Mouse (Mus musculus): ENCODE measurements around the gene Sprr2b. TPM values are rescaled to one million over a fixed set of nuclear protein-coding genes. Genes with fewer than 3 reads are reported as not detected.
"Not testable (repeated sequence)": the region's sequence is repeated elsewhere in the genome, so short reads cannot be mapped to it uniquely, and the experiment has no call there.

Gene Sprr2b
- total RNA-seq (2021) = not detected
- long read RNA-seq, experiment 1 = 0 reads
- long read RNA-seq, experiment 2 = 0 reads

- DNase-seq (ENCODE audit: low spot score in 2 of 2) = no peak
These were observed at the start of gene Sprr2b for GRCm38 (mm10) chr3:92316320-92316719. Gene Sprr2b (plus strand): TSS chr3:92316620.

- not testable (repeated sequence) for DNase-seq (ENCODE audit: low spot score in 2 of 2)
These were observed 44.9 kb upstream of the Sprr2b start for GRCm38 (mm10) chr3:92271414-92271985.

GRCm38 (mm10) chr3:92273504-92273903, 42.9 kb upstream of the Sprr2b start:
- not testable (repeated sequence) for DNase-seq (ENCODE audit: low spot score in 2 of 2)

GRCm38 (mm10) chr3:92274018-92274417, 42.4 kb upstream of the Sprr2b start:
- not testable (repeated sequence) for DNase-seq (ENCODE audit: low spot score in 2 of 2)

- DNase-seq (ENCODE audit: low spot score in 2 of 2) = not testable (repeated sequence)
These were observed 36.8 kb upstream of the Sprr2b start for GRCm38 (mm10) chr3:92279663-92280062.

- not testable (repeated sequence) for DNase-seq (ENCODE audit: low spot score in 2 of 2)
These were observed 35.3 kb upstream of the Sprr2b start for GRCm38 (mm10) chr3:92280963-92281606.

- not testable (repeated sequence) for DNase-seq (ENCODE audit: low spot score in 2 of 2)
These were observed 31.3 kb upstream of the Sprr2b start, which contains the start of gene Sprr2a3 for GRCm38 (mm10) chr3:92285101-92285500. Gene Sprr2a3 (plus strand): TSS chr3:92285417.

- DNase-seq (ENCODE audit: low spot score in 2 of 2) = not testable (repeated sequence)
These were observed 27.9 kb upstream of the Sprr2b start for GRCm38 (mm10) chr3:92288489-92288888.

- DNase-seq (ENCODE audit: low spot score in 2 of 2) = no peak
These were observed 9.0 kb upstream of the Sprr2b start for GRCm38 (mm10) chr3:92307406-92307805.

GRCm38 (mm10) chr3:92317384-92317783, 964 bp downstream of the Sprr2b start:
- DNase-seq (ENCODE audit: low spot score in 2 of 2) = no peak

- DNase-seq (ENCODE audit: low spot score in 2 of 2) = no peak
These were observed 19.9 kb downstream of the Sprr2b start for GRCm38 (mm10) chr3:92336278-92336677.

- DNase-seq (ENCODE audit: low spot score in 2 of 2) = no peak
These were observed 22.4 kb downstream of the Sprr2b start, which contains the start of gene Sprr2d for GRCm38 (mm10) chr3:92338840-92339239. Gene Sprr2d (plus strand): TSS chr3:92339140.

- DNase-seq (ENCODE audit: low spot score in 2 of 2) = no peak
These were observed 35.4 kb downstream of the Sprr2b start, which contains the start of gene Sprr2e for GRCm38 (mm10) chr3:92351843-92352242. Gene Sprr2e (plus strand): TSS chr3:92352143.

GRCm38 (mm10) chr3:92361619-92362018, 45.2 kb downstream of the Sprr2b start:
- DNase-seq (ENCODE audit: low spot score in 2 of 2) = no peak

GRCm38 (mm10) chr3:92364887-92365286, 48.5 kb downstream of the Sprr2b start, which contains the start of gene Sprr2f:
Gene Sprr2f (plus strand): TSS chr3:92365187.
- DNase-seq (ENCODE audit: low spot score in 2 of 2) = no peak

Other genes with a start within 250 kb of the Sprr2b start
- gene Lor, start 233.5 kb upstream of the Sprr2b start, total RNA-seq (2021) = under 1 TPM in 1 of 2 experiments, not detected in 1; 0.44 TPM
- gene Prr9, start 192.7 kb upstream of the Sprr2b start, total RNA-seq (2021) = not detected
- gene Lelp1, start 173.9 kb upstream of the Sprr2b start, total RNA-seq (2021) = not detected
- not detected for gene Sprr2a1, start 100.8 kb upstream of the Sprr2b start, total RNA-seq (2021)
- 1 to 10 TPM in 1 of 2 experiments, not detected in 1; 1.6 TPM for gene Sprr2a2, start 100.7 kb upstream of the Sprr2b start, total RNA-seq (2021)
- not detected for gene Sprr2a3, start 31.2 kb upstream of the Sprr2b start, total RNA-seq (2021)
- not detected for gene Sprr2d, start 22.5 kb downstream of the Sprr2b start, total RNA-seq (2021)
- not detected for gene Sprr2e, start 35.5 kb downstream of the Sprr2b start, total RNA-seq (2021)
- not detected for gene Sprr2f, start 48.6 kb downstream of the Sprr2b start, total RNA-seq (2021)
- not detected for gene Sprr2h, start 69.1 kb downstream of the Sprr2b start, total RNA-seq (2021)
- not detected for gene Sprr2i, start 91.4 kb downstream of the Sprr2b start, total RNA-seq (2021)
- gene Sprr2j-ps, start 101.5 kb downstream of the Sprr2b start, total RNA-seq (2021) = not detected
- 1 to 10 TPM; 3.7 to 4.1 TPM for gene Gm9774, start 112.8 kb downstream of the Sprr2b start, total RNA-seq (2021)
- not detected for gene Sprr2k, start 116.0 kb downstream of the Sprr2b start, total RNA-seq (2021)
- not detected for gene Sprr1b, start 122.2 kb downstream of the Sprr2b start, total RNA-seq (2021)
- not detected for gene Sprr3, start 142.1 kb downstream of the Sprr2b start, total RNA-seq (2021)
- gene Sprr1a, start 169.3 kb downstream of the Sprr2b start, total RNA-seq (2021) = not detected
- gene Sprr4, start 183.9 kb downstream of the Sprr2b start, total RNA-seq (2021) = not detected
- not detected for gene 2310046K23Rik, start 217.9 kb downstream of the Sprr2b start, total RNA-seq (2021)

Measured in gastrocnemius, postnatal 4 days (tissue).